Mouse (Mus musculus) neutrophil, adult 83 days (primary cell): ENCODE data around the gene 6030445D17Rik. TPM values are rescaled to one million over a fixed set of nuclear protein-coding genes. Genes with fewer than 3 reads are reported as not detected.

ENCODE experiments used
- total RNA-seq, 2 experiments: library from RNA; stranded (reverse); gene quantifications; one replicate each; pipeline ENCODE4 v1.2.4; 2023

6030445D17Rik gene
- total RNA-seq, result not detected

GRCm38 (mm10) chr4:136462086-136462838 is at the start of gene 6030445D17Rik:
Gene 6030445D17Rik, plus strand, starts transcription at chr4:136462250.

GRCm38 (mm10) chr4:136423224-136423623 is 38.8 kb upstream of the 6030445D17Rik start, which contains the start of gene Htr1d:
Gene Htr1d, plus strand, starts transcription at chr4:136423524.

GRCm38 (mm10) chr4:136469371-136469903 is 7.4 kb downstream of the 6030445D17Rik start, which contains the start of gene Luzp1:
Gene Luzp1, plus strand, starts transcription at chr4:136469761.

Other genes with a start within 250 kb of the 6030445D17Rik start
- gene Tcea3, start 214.5 kb upstream of the 6030445D17Rik start, total RNA-seq, result 1 to 10 TPM; 2.4 to 3.2 TPM
- gene Zfp46, start 177.6 kb upstream of the 6030445D17Rik start, total RNA-seq, result 1 to 10 TPM; 7.5 to 7.8 TPM
- 10 to 100 TPM; 46.2 to 55.8 TPM for gene Hnrnpr, start 151.3 kb upstream of the 6030445D17Rik start, total RNA-seq
- gene Htr1d, start 38.7 kb upstream of the 6030445D17Rik start, total RNA-seq, result not detected
- 1 to 10 TPM; 2.1 to 5.9 TPM for gene Luzp1, start 7.5 kb downstream of the 6030445D17Rik start, total RNA-seq
- 10 to 100 TPM; 30.4 to 30.9 TPM for gene Kdm1a, start 140.5 kb downstream of the 6030445D17Rik start, total RNA-seq
- gene Tex46, start 148.2 kb downstream of the 6030445D17Rik start, total RNA-seq, result not detected
- not detected for gene Lactbl1, start 160.4 kb downstream of the 6030445D17Rik start, total RNA-seq